Mouse (Mus musculus) natural killer cell, adult 2 months (primary cell): ENCODE results near the gene Chrna9.
"Not testable (repeated sequence)": the region's sequence is repeated elsewhere in the genome, so short reads cannot be mapped to it uniquely, and the experiment has no call there.

Source experiments
- DNase-seq, 2 experiments: peaks; one replicate each; pipeline ENCODE4 v3.0.0; 2022; ENCODE audit warnings: low spot score in 2 of 2

Chrna9 gene

GRCm38 (mm10) chr5:65956144-65957008 is 21.7 kb downstream of the Chrna9 start:
- no peak for DNase-seq

GRCm38 (mm10) chr5:65958597-65958996 is 23.9 kb downstream of the Chrna9 start:
- peak; percentile 30 to 55 for DNase-seq

- peak in 1 of 2 experiments; percentile 5 for DNase-seq
Measured at GRCm38 (mm10) chr5:65959893-65960596, 25.3 kb downstream of the Chrna9 start.

DNA sequence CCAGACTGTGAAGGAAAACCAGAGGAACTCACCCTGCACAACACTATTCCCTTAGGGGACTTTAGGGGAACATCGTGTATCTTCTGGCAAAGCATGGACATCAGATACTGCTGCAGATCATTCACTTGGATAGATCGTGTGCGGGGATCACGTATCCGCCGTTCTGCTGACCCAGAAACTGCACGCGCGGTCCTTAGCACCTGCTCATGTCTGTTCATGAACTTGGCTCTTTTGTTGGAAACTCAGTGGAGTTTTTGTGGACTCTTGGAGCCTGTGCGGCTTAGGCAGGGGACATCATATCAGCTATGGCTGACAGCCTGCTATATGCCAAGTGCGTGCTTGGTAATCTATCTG is 25.9 kb downstream of the Chrna9 start:
- no peak for DNase-seq

- DNase-seq, result no peak
Measured at GRCm38 (mm10) chr5:65963291-65963690, 28.6 kb downstream of the Chrna9 start.

GRCm38 (mm10) chr5:65965771-65966279 is 31.1 kb downstream of the Chrna9 start:
- no peak for DNase-seq

GRCm38 (mm10) chr5:65967091-65967490 is 32.4 kb downstream of the Chrna9 start:
- DNase-seq, result no peak

DNA sequence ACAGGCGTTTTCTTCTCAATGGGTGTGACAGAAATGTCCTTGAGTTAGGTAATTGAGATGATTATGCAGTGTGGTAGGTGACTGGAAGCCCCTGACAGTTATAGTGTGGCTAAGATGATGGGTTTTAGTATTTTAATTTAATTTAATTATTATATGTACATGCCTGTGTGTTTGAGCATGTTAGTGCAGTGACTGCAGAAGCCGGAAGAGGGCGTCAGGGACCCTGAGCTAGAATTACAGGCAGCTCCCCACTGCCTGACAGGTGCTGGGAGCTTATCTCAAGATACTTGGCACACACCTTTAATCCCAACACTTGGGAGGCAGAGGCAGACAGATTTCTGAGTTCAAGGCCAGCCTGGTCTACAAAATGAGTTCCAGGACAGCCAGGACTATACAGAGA is 33.3 kb downstream of the Chrna9 start:
- no peak for DNase-seq

DNA sequence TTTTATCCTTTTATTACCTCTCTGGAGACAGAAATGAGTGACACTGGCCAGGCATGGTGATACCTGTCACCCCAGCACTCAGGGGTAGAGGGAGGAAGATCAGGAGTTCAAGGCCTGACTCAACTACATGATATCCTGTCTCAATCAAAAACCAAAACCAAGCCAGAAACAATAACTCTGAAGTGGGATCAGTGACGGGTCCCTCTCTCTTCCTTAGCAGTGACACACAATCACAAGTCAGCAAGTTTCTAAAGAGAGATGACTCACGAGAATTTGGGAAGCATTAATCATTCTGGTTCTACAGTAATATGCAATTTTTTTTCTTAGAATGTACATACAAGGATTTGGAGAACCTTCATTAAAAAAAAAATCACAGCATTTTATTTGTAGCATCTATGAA is 38.5 kb downstream of the Chrna9 start:
- no peak for DNase-seq

- DNase-seq, result no peak
Measured at GRCm38 (mm10) chr5:65975731-65976130, 41.0 kb downstream of the Chrna9 start.

DNA sequence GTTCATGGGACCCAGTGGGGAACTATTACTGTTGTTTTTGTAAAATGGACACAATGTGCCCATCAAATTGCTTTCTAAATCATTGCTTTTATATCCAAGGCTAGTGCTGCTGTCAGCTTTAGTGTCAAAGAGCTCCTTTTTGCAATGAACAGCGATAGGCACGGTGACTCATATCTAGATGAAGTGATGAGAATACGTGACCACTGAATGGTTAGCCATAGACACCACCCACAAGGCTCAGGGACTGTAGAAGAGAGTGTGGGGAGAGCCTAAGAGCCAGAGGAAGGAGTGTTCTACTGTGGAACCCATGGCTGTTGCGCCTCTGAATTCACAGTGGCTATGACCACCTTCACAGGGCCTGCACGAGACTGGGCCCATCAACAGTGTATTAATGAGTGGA is 51.7 kb downstream of the Chrna9 start:
- no peak for DNase-seq

GRCm38 (mm10) chr5:65987004-65987403 is 52.3 kb downstream of the Chrna9 start:
- DNase-seq, result not testable (repeated sequence)

DNA sequence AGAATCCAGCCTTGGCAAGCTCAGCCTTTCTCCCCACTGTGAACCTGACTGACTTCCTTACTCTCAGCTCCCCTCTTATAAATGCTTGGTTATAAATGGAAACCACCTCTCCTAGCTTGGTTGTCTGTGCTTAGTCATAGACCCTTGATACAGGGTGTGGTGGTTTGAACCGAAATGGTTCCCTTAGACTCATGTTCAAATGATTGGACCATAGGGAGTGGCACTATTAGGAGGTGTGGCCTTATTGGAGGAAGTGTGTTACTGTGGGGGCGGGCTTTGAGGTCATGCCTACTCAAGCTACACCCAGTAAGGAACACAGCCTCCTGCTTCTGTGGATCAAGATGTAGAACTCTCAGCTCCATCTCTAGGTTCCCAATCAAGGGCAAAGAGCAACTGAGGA is 56.5 kb downstream of the Chrna9 start:
- DNase-seq, result peak in 1 of 2 experiments; percentile 41

GRCm38 (mm10) chr5:65994643-65995042 is 59.9 kb downstream of the Chrna9 start:
- DNase-seq, result no peak

GRCm38 (mm10) chr5:65997813-65998212 is 63.1 kb downstream of the Chrna9 start:
- DNase-seq, result no peak

DNA sequence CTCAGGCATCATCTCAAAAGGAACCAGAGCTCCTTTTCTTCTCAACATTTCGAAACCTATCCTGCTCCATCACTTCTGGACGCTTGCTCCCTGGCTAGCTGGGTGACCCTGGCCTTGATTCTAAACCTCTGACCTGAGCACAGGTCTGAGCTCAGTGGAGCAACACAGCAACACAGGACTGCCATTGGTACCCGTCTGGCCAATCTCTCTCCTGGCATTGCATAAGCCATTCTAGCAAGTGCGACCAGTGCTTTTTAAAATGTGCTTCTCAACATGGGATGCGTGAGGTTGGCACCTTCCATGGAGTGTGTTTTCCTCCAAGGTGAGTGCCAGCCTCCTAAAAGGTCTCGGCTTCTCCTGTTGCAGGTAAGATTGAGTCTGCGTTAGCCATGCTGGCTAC is 64.4 kb downstream of the Chrna9 start:
- DNase-seq, result no peak

DNA sequence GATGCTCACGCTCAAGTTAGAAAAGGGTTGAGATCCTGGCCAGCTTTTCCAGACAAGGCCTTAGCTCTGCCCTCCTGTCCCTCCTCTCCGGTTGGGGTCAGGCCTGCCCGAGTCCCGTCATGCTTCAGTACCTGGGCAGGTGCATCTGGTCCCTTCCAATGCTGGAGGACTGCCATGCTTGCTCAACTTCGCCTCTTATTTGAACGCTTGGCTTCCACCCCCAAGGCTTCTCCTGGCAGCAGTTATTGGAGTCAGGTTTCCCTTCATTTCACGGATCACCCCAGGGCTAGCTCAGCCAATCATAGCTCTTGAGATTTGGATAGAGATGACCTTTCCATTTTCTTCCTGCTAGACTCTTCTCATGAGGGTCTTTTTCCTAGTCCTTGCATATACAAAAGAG is 65.4 kb downstream of the Chrna9 start:
- no peak for DNase-seq

DNA sequence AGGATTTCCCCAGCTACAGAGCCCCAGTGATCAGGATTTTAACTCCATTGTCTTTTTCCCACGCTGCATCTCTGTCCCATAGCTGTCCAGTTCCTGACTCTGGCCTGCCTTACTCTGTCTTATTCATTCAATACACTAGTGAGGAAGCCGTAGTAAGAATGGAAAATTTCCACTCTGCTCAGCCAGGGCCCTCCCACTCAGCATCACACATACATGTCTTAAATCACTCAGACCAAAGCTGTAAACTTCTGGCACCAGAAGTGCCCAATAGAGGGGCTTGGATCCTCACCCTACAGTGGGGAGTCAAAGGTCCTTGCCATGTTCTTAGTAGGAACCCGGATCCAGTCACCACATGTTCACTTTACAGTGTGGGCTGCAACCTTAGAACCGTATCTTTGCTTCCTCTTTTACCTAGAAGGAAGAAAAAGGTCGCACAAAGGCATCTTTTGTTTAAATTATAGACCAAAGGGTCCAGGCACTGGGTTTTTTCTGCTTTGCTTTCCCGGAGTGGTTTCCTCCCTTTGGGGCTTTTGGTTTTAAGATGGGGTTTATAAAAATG is 65.9 kb downstream of the Chrna9 start:
- DNase-seq, result no peak

- no peak for DNase-seq
Measured at GRCm38 (mm10) chr5:66001232-66001631, 66.5 kb downstream of the Chrna9 start.

- DNase-seq, result no peak
Measured at GRCm38 (mm10) chr5:66004134-66004925, 69.6 kb downstream of the Chrna9 start, which contains the start of gene 9130230L23Rik. Gene 9130230L23Rik, minus strand, starts transcription at chr5:66004285.

DNA sequence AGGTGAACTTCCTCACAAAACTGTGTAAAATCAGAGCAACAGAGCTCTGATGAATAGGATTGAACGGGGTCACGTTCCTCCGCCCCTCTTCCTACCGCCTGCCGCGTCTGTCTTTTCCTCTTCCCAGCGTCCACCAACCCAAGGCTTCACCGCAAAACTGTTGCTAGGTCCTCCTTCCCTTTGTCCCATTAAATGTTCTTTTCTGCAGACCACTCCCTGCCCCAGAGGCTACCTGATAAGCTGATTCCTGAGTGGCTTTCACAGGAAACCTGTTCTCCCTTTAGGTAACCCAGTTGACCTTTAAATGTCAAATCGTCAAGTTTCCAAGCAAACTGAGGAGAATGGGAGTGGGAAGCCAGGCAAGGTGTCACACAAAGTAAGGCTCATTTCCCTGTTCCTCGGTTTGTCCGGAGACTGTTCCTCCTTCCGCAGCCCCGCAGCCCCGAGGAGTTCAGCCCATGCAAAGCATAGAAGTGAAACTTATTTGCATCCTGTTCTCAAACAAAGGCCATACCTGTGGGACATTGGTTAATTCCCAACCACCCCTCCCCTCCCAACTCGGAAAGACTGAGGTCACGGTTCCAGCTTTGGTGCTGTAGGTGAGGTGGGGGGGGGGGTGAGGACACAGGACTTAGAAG is 70.4 kb downstream of the Chrna9 start:
- no peak for DNase-seq
